Mouse (Mus musculus) liver, adult 2 months (tissue): ENCODE measurements at regions not wholly inside any gene's neighbourhood (a gene's known extent, or its start where the extent isn't known, plus 50 kb on each side); places are given as distances from the start of the nearest gene placed in this dataset.

ENCODE experiments used
- DNase-seq: peaks from one replicate; pipeline ENCODE4 v3.0.0-alpha.2; 2011; ENCODE audit warnings: low read depth, low spot score; ENCODE audit errors: extremely low read depth
- H3K27ac ChIP-seq: fragments of 200-500 bp; replicated peaks from 2 replicates; pipeline ENCODE4 v1.5.1; 2012; ENCODE audit warnings: low read depth, mild to moderate bottlenecking, control low read depth, inconsistent platforms, low read length; ENCODE audit not compliant: insufficient read depth
- H3K27me3 ChIP-seq: fragments of 200-500 bp; 2 replicates; pipeline ENCODE4 v1.6.1; 2012; ENCODE audit warnings: mild to moderate bottlenecking, moderate library complexity, low read length, inconsistent platforms; ENCODE audit not compliant: control insufficient read depth, insufficient read depth
- H3K36me3 ChIP-seq: fragments of 200-500 bp; 2 replicates; pipeline ENCODE4 v1.6.1; 2012; ENCODE audit warnings: low read length, inconsistent platforms; ENCODE audit not compliant: control insufficient read depth, insufficient read depth
- H3K4me1 ChIP-seq: fragments of 200-500 bp; 2 replicates; pipeline ENCODE4 v1.6.1; 2011; ENCODE audit warnings: low read length; ENCODE audit not compliant: control insufficient read depth, insufficient read depth
- H3K4me3 ChIP-seq: fragments of 200-500 bp; 2 replicates; pipeline ENCODE4 v1.5.1; 2011; ENCODE audit warnings: low read depth, mild to moderate bottlenecking, control low read depth, low read length, moderate library complexity; ENCODE audit not compliant: insufficient read depth
- H3K79me2 ChIP-seq: fragments of 200-500 bp; 2 replicates; pipeline ENCODE4 v1.6.1; 2012; ENCODE audit warnings: inconsistent platforms, mild to moderate bottlenecking, low read length, moderate library complexity; ENCODE audit not compliant: control insufficient read depth, insufficient read depth
- H3K9ac ChIP-seq: fragments of 200-500 bp; 2 replicates; pipeline ENCODE4 v1.6.1; 2012; ENCODE audit warnings: low read depth, mild to moderate bottlenecking, control low read depth, inconsistent platforms, low read length
- CTCF ChIP-seq: fragments of 200-500 bp; IDR thresholded peaks from 2 replicates; pipeline ENCODE4 v1.5.1; 2011; ENCODE audit warnings: low read depth, low read length, control low read depth
- POLR2A ChIP-seq: fragments of 200-500 bp; IDR thresholded peaks from 2 replicates; pipeline ENCODE4 v1.6.1; 2011; ENCODE audit warnings: low read length, control low read depth; ENCODE audit not compliant: insufficient read depth; ENCODE audit errors: extremely low read depth
- WGBS: fragments of 180-500 bp; shearing (Covaris S2); methylation state at CpG from one replicate; pipeline ENCODE4 v1.1.7; 2018; 5-methylcytosine and 5-hydroxymethylcytosine counted together

DNA sequence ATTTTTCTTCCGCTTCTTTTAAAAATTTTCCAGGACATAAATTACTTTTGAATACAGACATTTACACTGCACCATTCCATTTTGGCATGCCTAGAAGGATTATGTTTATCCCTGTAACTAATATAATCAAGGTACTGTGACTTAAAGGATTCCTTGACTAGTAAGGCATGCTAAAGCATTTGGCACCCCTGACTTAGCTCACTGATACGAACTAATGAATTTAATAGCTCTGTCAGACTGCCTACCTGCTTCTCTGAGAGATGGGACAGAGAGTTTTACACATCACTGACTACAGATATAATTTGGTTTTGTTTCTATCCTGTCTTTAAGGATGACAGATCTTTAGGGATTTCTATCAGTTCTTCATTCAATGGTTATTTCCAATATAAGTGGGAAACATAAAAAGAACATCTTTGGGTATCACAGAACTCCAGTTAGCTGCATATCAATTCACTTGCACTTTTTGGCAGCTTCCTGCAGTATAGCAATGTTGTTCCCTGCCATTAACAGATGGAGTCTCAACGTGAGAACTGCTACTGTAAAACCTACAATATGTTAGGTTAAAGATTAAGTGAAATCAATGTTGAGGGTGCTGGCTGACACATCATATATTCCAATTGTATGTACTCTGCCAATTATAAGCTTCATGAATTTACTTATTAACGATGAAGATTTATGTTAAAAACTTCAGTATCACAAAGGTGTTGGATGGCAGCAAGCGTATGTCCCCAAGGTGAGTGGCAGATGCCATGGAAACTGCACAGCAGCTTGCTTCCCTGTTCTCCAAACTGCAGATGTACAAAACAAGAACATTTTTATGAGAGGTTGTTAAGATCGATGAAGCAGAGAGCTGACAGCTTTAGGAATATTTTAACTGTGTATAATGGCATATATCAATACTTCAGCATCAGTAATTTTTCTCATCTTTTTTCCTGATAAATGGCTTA lies 572.8 kb downstream of the Tpm3-rs7 start:
- TF ChIP-seq POLR2A (no peak), CTCF (no peak)
- Histone ChIP-seq H3K4me1 (no peaks in the 10 kb centered on the region), H3K79me2 (no peaks in the 10 kb centered on the region), H3K27ac (no peak overlapping the region), H3K9ac (no peak overlapping the region), H3K36me3 (no peaks in the 10 kb centered on the region), H3K27me3 (no peaks in the 10 kb centered on the region), H3K4me3 (no peak overlapping the region)
- WGBS = 73% methylated on average over 6 of the region's 6 CpGs
- no peak for DNase-seq

DNA sequence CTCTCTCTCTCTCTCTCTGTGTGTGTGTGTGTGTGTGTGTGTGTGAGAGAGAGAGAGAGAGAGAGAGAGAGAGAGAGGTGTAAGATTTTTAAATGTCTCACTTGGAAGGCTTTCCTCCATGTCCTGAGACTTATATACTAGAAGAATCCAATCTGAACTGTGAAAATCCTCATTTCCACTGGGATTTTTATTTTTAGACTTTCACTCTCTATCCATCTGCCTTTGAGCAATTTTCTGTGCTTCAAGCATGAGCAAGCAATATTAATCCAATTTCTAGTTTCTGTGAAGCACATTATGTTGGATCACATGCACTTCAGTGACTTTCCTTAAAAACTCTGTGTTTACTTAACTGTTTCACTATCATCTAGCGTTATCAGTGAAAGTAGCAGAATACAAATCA lies 616.4 kb downstream of the Tpm3-rs7 start:
- no peaks in the 10 kb centered on the region for H3K4me1 ChIP-seq

DNA sequence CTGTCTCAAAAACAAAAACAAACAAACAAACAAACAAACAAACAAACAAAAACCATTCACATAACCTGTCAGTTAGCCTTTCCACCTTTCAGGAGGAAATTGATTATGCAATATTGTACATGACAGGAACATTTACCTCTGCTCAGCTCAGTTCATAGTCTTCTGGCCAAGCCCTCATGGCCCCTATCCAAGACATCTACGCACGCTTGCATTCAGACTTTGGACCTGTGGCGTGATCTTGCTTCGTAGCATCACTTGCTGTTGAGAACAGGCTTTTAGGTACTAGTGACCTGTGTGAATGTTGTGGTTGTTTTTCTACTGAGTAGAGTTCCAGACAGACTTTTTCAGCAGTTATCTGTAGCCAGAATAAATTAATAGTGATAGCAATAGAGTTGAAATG lies 619.4 kb downstream of the Tpm3-rs7 start:
- WGBS = 27% methylated on average over 4 of the region's 4 CpGs
- Histone ChIP-seq H3K27ac (0 out of 2 replicates have a peak overlapping the region, but pooled peaks have one; percentile 48), H3K9ac (no peak overlapping the region), H3K36me3 (no peaks in the 10 kb centered on the region), H3K79me2 (no peaks in the 10 kb centered on the region), H3K4me3 (no peak overlapping the region), H3K27me3 (no peaks in the 10 kb centered on the region), H3K4me1 (no peaks in the 10 kb centered on the region)
- DNase-seq = peak; percentile 99
- TF ChIP-seq POLR2A = no peak
- TF ChIP-seq CTCF = no peak

More for the DNA sequence above, 616.4 kb downstream of the Tpm3-rs7 start:
- Histone ChIP-seq H3K27ac (no peak overlapping the region), H3K4me3 (no peak overlapping the region), H3K9ac (no peak overlapping the region), H3K79me2 (no peaks in the 10 kb centered on the region), H3K27me3 (no peaks in the 10 kb centered on the region), H3K36me3 (no peaks in the 10 kb centered on the region)
- TF ChIP-seq CTCF (no peak), POLR2A (no peak)
- WGBS = 22% methylated on average over 1 of the region's 1 CpGs
- peak; percentile 24 for DNase-seq
